Mouse (Mus musculus): ENCODE measurements around the gene Lyl1.

Gene Lyl1

GRCm38 (mm10) chr8:84742171-84743053 lies 41.2 kb downstream of the Lyl1 start:
- DNase-seq (ENCODE audit: low read depth, low spot score), result no peak

GRCm38 (mm10) chr8:84743054-84743415 lies 41.8 kb downstream of the Lyl1 start:
- DNase-seq (ENCODE audit: low read depth, low spot score), result no peak

GRCm38 (mm10) chr8:84743517-84744420 lies 42.5 kb downstream of the Lyl1 start:
- peak; percentile 66 for DNase-seq (ENCODE audit: low read depth, low spot score)

- no peak for DNase-seq (ENCODE audit: low read depth, low spot score)
Observed at GRCm38 (mm10) chr8:84745032-84745925, 44.0 kb downstream of the Lyl1 start.

- DNase-seq (ENCODE audit: low read depth, low spot score), result no peak
Observed at GRCm38 (mm10) chr8:84749519-84749918, 48.3 kb downstream of the Lyl1 start.

- DNase-seq (ENCODE audit: low read depth, low spot score), result no peak
Observed at GRCm38 (mm10) chr8:84752734-84753582, 51.7 kb downstream of the Lyl1 start.
